Mouse (Mus musculus) C2C12 (cell line): ENCODE data around the gene Syngr2.
"Not testable (repeated sequence)": the region's sequence is repeated elsewhere in the genome, so short reads cannot be mapped to it uniquely, and the experiment has no call there.

ENCODE experiments used
- CEBPB ChIP-seq: IDR thresholded peaks from one replicate; pipeline ENCODE4 v1.6.1; 2011; ENCODE audit warnings: low read depth, mild to moderate bottlenecking, control low read depth, moderate library complexity
- CTCF ChIP-seq: IDR thresholded peaks from one replicate; pipeline ENCODE4 v1.5.1; 2011; ENCODE audit not compliant: control insufficient read depth, insufficient read depth, insufficient read length
- FOSL1 ChIP-seq: IDR thresholded peaks from one replicate; pipeline ENCODE4 v1.8.0; 2011; ENCODE audit warnings: mild to moderate bottlenecking, low read length; ENCODE audit not compliant: poor library complexity, insufficient read depth, severe bottlenecking
- MYOG ChIP-seq: IDR thresholded peaks from one replicate; pipeline ENCODE4 v1.6.1; 2011; ENCODE audit not compliant: control insufficient read depth, insufficient read length; ENCODE audit errors: extremely low read depth
- USF1 ChIP-seq: IDR thresholded peaks from one replicate; pipeline ENCODE4 v1.6.1; 2011; ENCODE audit warnings: low read depth, mild to moderate bottlenecking, control low read depth, moderate library complexity

GRCm38 (mm10) chr11:117788481-117788880 lies 21.0 kb upstream of the Syngr2 start:
- TF ChIP-seq MYOG, CTCF, FOSL1, CEBPB, USF1: not testable (repeated sequence)
